Mouse (Mus musculus): ENCODE measurements around the gene Gpatch2. TPM values are rescaled to one million over a fixed set of nuclear protein-coding genes. Genes with fewer than 3 reads are reported as not detected.
A peak's percentile ranks its signal among the peaks of the same experiment; 100 is the strongest.

Gpatch2 gene
- polyA plus RNA-seq, 1 experiment from 2014 or later, result 27.2 TPM

DNA sequence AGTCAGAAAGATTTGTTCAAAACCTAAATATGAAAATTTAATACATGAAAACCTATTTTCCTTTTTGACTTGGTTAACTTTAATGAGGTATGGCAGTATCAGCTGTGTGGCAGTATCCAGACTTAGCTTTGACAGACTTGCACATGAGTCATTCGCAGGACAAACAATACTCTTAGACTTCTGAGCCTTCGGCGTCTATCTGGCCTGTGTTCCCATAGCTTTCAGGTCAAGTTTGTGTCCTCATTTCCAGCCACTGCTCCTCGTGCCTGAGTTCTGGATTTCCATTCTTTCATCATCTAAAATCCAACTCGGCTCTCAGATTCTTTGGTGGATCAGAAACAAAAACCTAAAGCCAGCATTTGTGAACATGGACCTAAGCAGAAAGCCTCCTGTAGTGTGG is 79.2 kb downstream of the Gpatch2 start:
- no peak for DNase-seq (ENCODE audit: extremely low spot score, low spot score)
- H3K9me3 ChIP-seq, result no peaks in the 10 kb centered on the region

DNA sequence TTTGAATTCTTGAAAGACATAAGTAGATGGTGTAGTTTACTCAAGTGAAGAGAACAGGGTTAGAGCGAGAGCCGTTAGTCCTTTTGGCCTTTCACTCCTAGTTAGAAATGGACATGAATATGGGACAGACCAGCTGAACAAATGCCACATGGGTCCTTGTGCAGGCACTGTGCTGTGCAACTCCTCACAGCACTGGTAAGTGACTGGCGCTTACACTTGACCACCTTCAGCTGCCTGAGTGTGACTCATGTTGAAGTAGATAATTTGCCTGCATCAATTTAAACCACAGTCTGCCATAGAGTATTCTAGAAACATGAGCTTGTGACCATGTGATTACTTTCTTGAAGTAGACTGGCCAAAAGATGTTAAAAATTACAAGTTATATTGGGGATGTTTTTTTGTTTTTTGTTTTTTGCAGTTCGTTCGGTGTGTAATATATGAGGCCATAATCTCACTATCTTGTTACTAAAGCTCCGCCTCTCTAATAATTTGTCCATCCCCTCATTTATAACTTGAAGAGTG is 79.8 kb downstream of the Gpatch2 start:
- no peak for DNase-seq (ENCODE audit: extremely low spot score, low spot score)
- 97% methylated on average over 6 of the region's 6 CpGs for WGBS
- Histone ChIP-seq H3K9me3 (no peaks in the 10 kb centered on the region), H3K27ac (no peak overlapping the region), H3K36me3 (replicated peaks) (no peaks in the 10 kb centered on the region), H3K4me3 (no peak overlapping the region), H3K4me1 (peaks cover 2% of the 10 kb centered on the region), H3K27me3 (ENCODE audit: poor library complexity, severe bottlenecking) (no peaks in the 10 kb centered on the region)

More for the DNA sequence above, 79.2 kb downstream of the Gpatch2 start:
- 91% methylated on average over 5 of the region's 5 CpGs for WGBS
- Histone ChIP-seq H3K27ac (no peak overlapping the region), H3K4me1 (no peaks in the 10 kb centered on the region), H3K4me3 (no peak overlapping the region), H3K27me3 (ENCODE audit: poor library complexity, severe bottlenecking) (no peaks in the 10 kb centered on the region), H3K36me3 (replicated peaks) (no peaks in the 10 kb centered on the region)

- no peak overlapping the region for H3K27ac ChIP-seq
- H3K36me3 ChIP-seq (replicated peaks), result no peaks in the 10 kb centered on the region
- DNase-seq (ENCODE audit: extremely low spot score, low spot score), result no peak
- peaks cover 9% of the 10 kb centered on the region for H3K4me1 ChIP-seq
- no peaks in the 10 kb centered on the region for H3K27me3 ChIP-seq (ENCODE audit: poor library complexity, severe bottlenecking)
- WGBS, result 79% methylated on average over 1 of the region's 1 CpGs
- no peaks in the 10 kb centered on the region for H3K9me3 ChIP-seq
- H3K4me3 ChIP-seq, result no peak overlapping the region
Measured at GRCm38 (mm10) chr1:187295711-187296110, 80.4 kb downstream of the Gpatch2 start.

- Histone ChIP-seq H3K36me3 (replicated peaks) (no peaks in the 10 kb centered on the region), H3K27me3 (ENCODE audit: poor library complexity, severe bottlenecking) (no peaks in the 10 kb centered on the region), H3K4me3 (no peak overlapping the region), H3K27ac (no peak overlapping the region), H3K9me3 (no peaks in the 10 kb centered on the region), H3K4me1 (peaks cover 13% of the 10 kb centered on the region)
- no peak for DNase-seq (ENCODE audit: extremely low spot score, low spot score)
- WGBS, result 94% methylated on average over 4 of the region's 4 CpGs
Measured at GRCm38 (mm10) chr1:187299236-187299635, 83.9 kb downstream of the Gpatch2 start.

DNA sequence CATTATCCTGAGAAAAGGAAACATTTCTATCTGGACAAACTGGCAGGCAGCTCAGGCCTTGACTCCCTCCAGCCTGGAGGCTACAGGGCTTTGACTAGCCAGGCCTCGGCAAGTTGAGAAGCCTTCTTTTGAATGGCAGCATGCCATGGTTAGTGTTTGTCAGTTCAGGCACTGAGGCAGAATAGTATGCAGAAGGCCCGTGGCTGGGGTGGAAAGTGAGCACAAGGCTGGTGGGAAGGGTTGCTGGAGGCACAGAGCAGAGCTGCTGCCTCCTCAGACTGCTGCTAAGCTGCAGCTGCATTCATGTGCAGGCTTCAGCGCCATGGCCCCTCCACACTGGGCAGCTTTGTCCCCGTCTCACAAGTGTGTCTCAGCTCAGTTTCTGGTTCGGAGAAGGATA is 85.3 kb downstream of the Gpatch2 start:
- Histone ChIP-seq H3K27me3 (ENCODE audit: poor library complexity, severe bottlenecking) (no peaks in the 10 kb centered on the region), H3K27ac (peak overlapping the region; percentile 65; the same call in 1 of the 2 replicates), H3K4me1 (peaks cover 13% of the 10 kb centered on the region), H3K36me3 (replicated peaks) (no peaks in the 10 kb centered on the region), H3K4me3 (no peak overlapping the region), H3K9me3 (no peaks in the 10 kb centered on the region)
- peak; percentile 18 for DNase-seq (ENCODE audit: extremely low spot score, low spot score)
- WGBS, result 55% methylated on average over 5 of the region's 5 CpGs

DNA sequence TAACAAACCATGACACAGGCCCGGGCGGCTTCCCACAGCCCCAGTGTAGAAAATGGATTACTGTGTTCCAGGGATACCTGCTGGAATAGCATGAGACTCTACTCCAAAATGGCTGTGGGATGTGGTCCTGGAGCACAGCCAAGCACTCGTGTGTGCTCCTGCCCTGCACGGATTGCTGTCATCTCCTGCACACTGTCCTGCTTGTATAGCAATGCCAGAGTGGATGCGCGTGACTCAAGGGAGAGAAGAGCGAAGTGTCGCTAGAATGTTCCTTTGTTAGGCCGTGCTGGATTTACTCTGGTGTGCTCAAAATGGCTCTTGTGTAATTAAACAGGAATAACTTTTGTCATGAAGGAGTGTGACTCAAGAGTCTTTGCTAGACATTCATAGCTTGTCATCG is 87.9 kb downstream of the Gpatch2 start:
- H3K36me3 ChIP-seq (replicated peaks), result peaks cover 8% of the 10 kb centered on the region
- no peaks in the 10 kb centered on the region for H3K9me3 ChIP-seq
- no peaks in the 10 kb centered on the region for H3K27me3 ChIP-seq (ENCODE audit: poor library complexity, severe bottlenecking)
- no peak for DNase-seq (ENCODE audit: extremely low spot score, low spot score)
- peaks cover 13% of the 10 kb centered on the region for H3K4me1 ChIP-seq
- no peak overlapping the region for H3K27ac ChIP-seq
- no peak overlapping the region for H3K4me3 ChIP-seq
- WGBS, result 92% methylated on average over 10 of the region's 10 CpGs

GRCm38 (mm10) chr1:187307335-187307734 is 92.0 kb downstream of the Gpatch2 start:
- Histone ChIP-seq H3K9me3 (no peaks in the 10 kb centered on the region), H3K27ac (no peak overlapping the region), H3K4me1 (no peaks in the 10 kb centered on the region), H3K36me3 (replicated peaks) (peaks cover 8% of the 10 kb centered on the region), H3K27me3 (ENCODE audit: poor library complexity, severe bottlenecking) (no peaks in the 10 kb centered on the region), H3K4me3 (no peak overlapping the region)
- no peak for DNase-seq (ENCODE audit: extremely low spot score, low spot score)
- WGBS, result 98% methylated on average over 4 of the region's 4 CpGs

DNA sequence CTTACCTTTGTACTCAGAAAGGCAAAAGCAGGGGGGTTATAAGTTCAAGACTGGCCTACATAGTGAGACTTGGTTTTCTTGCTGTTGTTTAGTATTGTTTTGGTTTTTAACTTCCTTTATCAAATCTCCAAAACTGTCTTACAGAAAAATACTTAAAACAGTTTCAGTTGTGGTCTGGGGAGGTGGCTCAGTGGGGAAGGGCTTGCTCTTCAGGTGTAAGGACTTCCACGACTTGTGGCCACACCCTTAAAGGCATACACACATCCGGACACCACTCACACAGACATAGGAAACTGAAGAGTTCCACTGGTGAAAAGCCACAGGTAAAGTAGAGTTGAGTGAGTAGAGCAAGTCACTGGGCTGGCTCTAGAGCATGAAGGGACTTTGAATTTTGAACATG is 93.2 kb downstream of the Gpatch2 start:
- H3K27ac ChIP-seq, result no peak overlapping the region
- no peak for DNase-seq (ENCODE audit: extremely low spot score, low spot score)
- WGBS, result 93% methylated on average over 2 of the region's 2 CpGs
- H3K4me1 ChIP-seq, result no peaks in the 10 kb centered on the region
- H3K36me3 ChIP-seq (replicated peaks), result peaks cover 8% of the 10 kb centered on the region
- H3K27me3 ChIP-seq (ENCODE audit: poor library complexity, severe bottlenecking), result no peaks in the 10 kb centered on the region
- H3K9me3 ChIP-seq, result no peaks in the 10 kb centered on the region
- no peak overlapping the region for H3K4me3 ChIP-seq

GRCm38 (mm10) chr1:187311122-187311521 is 95.8 kb downstream of the Gpatch2 start:
- Histone ChIP-seq H3K4me3 (no peak overlapping the region), H3K27ac (no peak overlapping the region), H3K36me3 (replicated peaks) (peaks cover 8% of the 10 kb centered on the region), H3K27me3 (ENCODE audit: poor library complexity, severe bottlenecking) (no peaks in the 10 kb centered on the region), H3K4me1 (peaks cover 8% of the 10 kb centered on the region), H3K9me3 (no peaks in the 10 kb centered on the region)
- 93% methylated on average over 6 of the region's 6 CpGs for WGBS
- DNase-seq (ENCODE audit: extremely low spot score, low spot score), result no peak

- Histone ChIP-seq H3K9me3 (no peaks in the 10 kb centered on the region), H3K27ac (no peak overlapping the region), H3K27me3 (ENCODE audit: poor library complexity, severe bottlenecking) (no peaks in the 10 kb centered on the region), H3K4me1 (peaks cover 8% of the 10 kb centered on the region), H3K36me3 (replicated peaks) (no peaks in the 10 kb centered on the region), H3K4me3 (no peak overlapping the region)
- DNase-seq (ENCODE audit: extremely low spot score, low spot score), result no peak
- 87% methylated on average over 1 of the region's 1 CpGs for whole genome bisulfite sequencing
Measured at GRCm38 (mm10) chr1:187313323-187313722, 98.0 kb downstream of the Gpatch2 start.

DNA sequence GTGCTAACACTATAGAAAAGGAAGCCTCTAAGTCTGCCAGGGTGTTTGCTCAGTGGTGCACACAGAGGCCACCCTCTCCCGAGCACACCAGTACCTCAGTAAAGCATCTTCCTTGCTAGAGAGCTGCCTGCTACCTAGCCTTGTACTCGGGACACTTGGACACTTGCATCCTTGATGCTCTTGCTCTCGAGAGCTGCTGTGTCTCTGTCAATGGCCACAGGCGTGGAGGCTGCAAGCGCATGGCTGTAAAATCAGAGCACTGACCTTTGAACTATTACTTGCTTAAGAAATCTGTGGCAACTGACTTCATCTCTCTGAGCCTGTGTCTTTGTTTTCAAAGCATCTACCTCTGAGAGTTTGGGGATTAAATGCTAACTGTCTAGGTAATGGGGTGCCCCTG is 98.5 kb downstream of the Gpatch2 start:
- Histone ChIP-seq H3K36me3 (replicated peaks) (no peaks in the 10 kb centered on the region), H3K27me3 (ENCODE audit: poor library complexity, severe bottlenecking) (no peaks in the 10 kb centered on the region), H3K4me3 (no peak overlapping the region), H3K4me1 (peaks cover 8% of the 10 kb centered on the region), H3K9me3 (no peaks in the 10 kb centered on the region), H3K27ac (no peak overlapping the region)
- DNase-seq (ENCODE audit: extremely low spot score, low spot score), result no peak
- WGBS, result 84% methylated on average over 5 of the region's 5 CpGs

GRCm38 (mm10) chr1:187314516-187314915 is 99.2 kb downstream of the Gpatch2 start:
- no peak for DNase-seq (ENCODE audit: extremely low spot score, low spot score)
- Histone ChIP-seq H3K36me3 (replicated peaks) (peaks cover 1% of the 10 kb centered on the region; the same call in 1 of the 2 replicates), H3K27ac (no peak overlapping the region), H3K4me3 (no peak overlapping the region), H3K9me3 (no peaks in the 10 kb centered on the region), H3K4me1 (peaks cover 8% of the 10 kb centered on the region), H3K27me3 (ENCODE audit: poor library complexity, severe bottlenecking) (no peaks in the 10 kb centered on the region)

DNA sequence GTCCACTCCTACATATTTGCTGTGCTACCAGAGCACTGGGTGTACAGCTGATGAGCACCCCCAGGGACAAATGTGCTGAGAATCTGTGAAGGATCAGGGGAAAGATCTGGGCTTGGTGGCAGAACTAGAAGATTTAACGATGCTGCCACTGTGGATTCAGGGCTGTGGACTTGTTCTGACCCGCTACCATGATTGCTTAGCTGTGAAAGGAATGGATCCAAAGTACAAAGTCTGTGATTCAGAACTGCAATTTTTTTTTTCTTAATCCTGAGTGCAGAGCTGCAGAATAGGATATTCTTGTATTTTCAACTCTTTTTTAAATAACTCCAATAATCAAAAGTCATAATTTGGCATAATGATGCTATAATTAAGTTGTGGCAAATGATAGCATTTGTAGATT is 100.5 kb downstream of the Gpatch2 start:
- WGBS, result 88% methylated on average over 2 of the region's 2 CpGs
- DNase-seq (ENCODE audit: extremely low spot score, low spot score), result no peak
- Histone ChIP-seq H3K27me3 (ENCODE audit: poor library complexity, severe bottlenecking) (no peaks in the 10 kb centered on the region), H3K36me3 (replicated peaks) (peaks cover 4% of the 10 kb centered on the region; the same call in 1 of the 2 replicates), H3K4me3 (no peak overlapping the region), H3K9me3 (no peaks in the 10 kb centered on the region), H3K4me1 (peaks cover 8% of the 10 kb centered on the region), H3K27ac (no peak overlapping the region)

DNA sequence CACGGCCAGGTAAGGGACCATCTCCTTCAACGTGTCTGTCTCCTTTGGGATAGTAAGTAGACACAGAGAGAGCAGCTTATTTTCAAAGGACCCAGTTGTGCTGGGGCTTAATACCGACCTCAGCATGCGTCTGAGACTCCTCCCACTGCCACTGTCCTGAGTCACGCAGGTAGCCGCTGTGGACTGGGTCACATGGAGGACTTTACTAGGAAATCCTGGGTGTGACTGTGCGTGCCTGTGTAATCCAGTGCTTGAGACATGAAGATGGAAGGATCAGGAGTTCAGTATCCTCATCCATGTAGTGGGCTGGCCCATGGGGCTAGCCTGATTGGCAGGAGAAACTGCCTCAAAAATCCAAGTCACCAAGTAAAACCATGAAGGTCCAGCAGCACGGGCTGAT is 101.2 kb downstream of the Gpatch2 start:
- DNase-seq (ENCODE audit: extremely low spot score, low spot score), result no peak
- H3K4me3 ChIP-seq, result no peak overlapping the region
- WGBS, result 82% methylated on average over 8 of the region's 8 CpGs
- peaks cover 8% of the 10 kb centered on the region for H3K4me1 ChIP-seq
- H3K36me3 ChIP-seq (replicated peaks), result peaks cover 4% of the 10 kb centered on the region; the same call in 1 of the 2 replicates
- H3K27me3 ChIP-seq (ENCODE audit: poor library complexity, severe bottlenecking), result no peaks in the 10 kb centered on the region
- H3K9me3 ChIP-seq, result no peaks in the 10 kb centered on the region
- no peak overlapping the region for H3K27ac ChIP-seq

Measured in forebrain, embryonic 10.5 days (tissue).